Mouse (Mus musculus) adrenal gland, postnatal 25 days (tissue): ENCODE measurements around the gene Pxt1. TPM values are rescaled to one million over a fixed set of nuclear protein-coding genes. Genes with fewer than 3 reads are reported as not detected.
"Not testable (repeated sequence)": the region's sequence is repeated elsewhere in the genome, so short reads cannot be mapped to it uniquely, and the experiment has no call there.

ENCODE experiments used
- DNase-seq: peaks from one replicate; pipeline ENCODE4 v3.0.0; 2021; ENCODE audit warnings: mixed read lengths
- long read RNA-seq: library from polyadenylated mRNA; stranded (forward); transcript quantifications from one replicate; pipeline ENCODE4 v2.0.0, GENCODE M21; 2021
- total RNA-seq: library from RNA; stranded (reverse); gene quantifications from 2 replicates; pipeline ENCODE4 v1.2.3, GENCODE M21; 2021

Pxt1 gene
- total RNA-seq = not detected in 2 replicates
- long read RNA-seq = 0 reads

GRCm38 (mm10) chr17:28943740-28944139 lies at the start of gene Pxt1:
TSS of gene Pxt1 (minus strand) at chr17:28943840.
- DNase-seq = no peak

DNA sequence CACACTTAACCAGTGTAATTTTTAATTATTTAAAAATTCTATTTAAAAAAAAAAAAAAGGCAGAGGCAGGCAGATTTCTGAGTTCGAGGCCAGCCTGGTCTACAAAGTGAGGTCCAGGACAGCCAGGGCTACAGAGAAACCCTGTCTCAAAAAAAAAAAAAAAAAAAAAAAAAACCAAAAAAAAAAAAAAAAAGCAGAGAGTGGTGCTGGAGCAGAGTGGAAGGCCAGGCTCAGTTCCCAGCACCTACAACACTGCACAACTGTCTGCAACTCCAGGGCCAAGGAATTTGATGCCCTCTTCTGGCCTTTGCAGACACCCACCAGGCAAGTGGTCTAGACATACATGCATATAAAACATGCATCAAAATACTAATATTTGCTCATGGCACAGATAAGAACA lies 49.4 kb upstream of the Pxt1 start:
- DNase-seq = not testable (repeated sequence)

DNA sequence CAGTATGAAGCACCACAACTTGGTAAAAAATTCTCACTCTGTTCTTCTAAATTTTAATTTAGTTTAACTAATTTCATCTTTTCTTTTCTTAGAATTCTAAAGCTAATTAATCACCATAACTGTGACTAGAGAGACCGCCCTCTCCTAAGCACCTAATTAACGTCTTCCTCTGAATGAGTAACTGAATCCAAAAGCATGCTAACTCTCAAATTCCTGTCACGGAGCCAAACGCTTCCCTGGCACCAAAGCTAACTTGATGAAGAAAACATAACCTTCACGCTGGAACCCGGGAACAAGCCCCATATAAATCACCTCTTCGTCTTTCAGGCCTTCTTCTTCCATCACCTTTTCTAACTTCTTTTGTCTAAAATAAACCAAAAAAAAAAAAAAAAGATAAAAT lies 48.5 kb upstream of the Pxt1 start:
- no peak for DNase-seq

GRCm38 (mm10) chr17:28991286-28991685 lies 47.6 kb upstream of the Pxt1 start:
- DNase-seq = no peak

DNA sequence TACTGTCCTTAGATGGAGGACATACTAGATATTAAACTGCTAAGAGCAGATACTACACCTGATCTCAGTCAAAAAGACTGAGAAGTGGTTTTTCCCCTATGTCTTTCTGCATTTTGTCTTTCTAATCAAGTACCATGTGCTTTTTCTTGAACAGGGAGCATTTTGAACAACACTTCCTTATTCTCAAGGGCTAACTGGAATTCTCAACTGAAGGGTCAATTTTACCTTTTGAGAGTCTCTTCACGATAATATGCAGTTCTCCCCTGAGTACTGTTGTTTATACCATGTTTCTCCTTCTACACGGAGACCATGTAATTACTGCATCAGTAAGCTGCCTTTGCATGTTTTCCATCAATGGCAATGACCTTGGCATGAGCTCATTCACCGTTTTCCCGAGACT lies 46.4 kb upstream of the Pxt1 start:
- no peak for DNase-seq

GRCm38 (mm10) chr17:28988996-28989395 lies 45.4 kb upstream of the Pxt1 start:
- no peak for DNase-seq

DNA sequence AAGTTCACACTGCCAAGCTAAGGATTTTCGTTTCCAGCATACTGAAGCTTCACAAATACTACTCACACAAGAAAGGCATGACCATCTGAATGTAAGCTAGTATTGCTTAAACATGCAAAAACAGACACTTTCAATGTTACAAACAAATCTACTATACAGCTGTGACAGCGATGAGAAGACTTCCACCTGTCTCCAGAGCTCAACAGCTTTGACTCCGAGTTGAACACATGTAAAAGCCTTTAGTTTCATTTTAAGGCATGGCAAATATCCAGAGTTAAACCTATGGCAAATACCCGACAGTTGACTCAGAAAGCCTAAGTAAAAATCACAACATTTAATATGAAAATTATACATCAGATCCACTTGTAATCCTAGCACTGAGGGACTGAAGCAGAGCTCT lies 44.7 kb upstream of the Pxt1 start:
- no peak for DNase-seq

GRCm38 (mm10) chr17:28987713-28988112 lies 44.1 kb upstream of the Pxt1 start:
- peak; percentile 35 for DNase-seq

DNA sequence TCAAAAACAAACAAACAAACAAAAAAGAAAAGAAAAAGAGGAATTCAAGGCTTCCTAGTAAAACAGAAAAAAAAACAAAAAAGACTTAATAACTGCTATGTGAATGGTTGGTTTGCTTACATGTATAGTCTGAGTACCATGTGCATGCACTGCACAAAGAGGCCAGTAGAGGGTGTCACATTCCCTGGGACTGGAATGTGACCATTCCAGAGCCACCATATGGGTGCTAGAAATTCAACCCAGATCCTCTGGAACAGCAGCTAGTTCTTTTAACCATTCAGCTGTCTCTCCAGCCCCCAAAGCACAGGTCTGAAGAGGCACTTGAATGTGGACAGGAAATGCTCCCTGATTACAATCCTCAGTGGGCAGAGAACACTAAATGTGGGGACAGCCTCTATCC lies 43.2 kb upstream of the Pxt1 start:
- peak; percentile 17 for DNase-seq

DNA sequence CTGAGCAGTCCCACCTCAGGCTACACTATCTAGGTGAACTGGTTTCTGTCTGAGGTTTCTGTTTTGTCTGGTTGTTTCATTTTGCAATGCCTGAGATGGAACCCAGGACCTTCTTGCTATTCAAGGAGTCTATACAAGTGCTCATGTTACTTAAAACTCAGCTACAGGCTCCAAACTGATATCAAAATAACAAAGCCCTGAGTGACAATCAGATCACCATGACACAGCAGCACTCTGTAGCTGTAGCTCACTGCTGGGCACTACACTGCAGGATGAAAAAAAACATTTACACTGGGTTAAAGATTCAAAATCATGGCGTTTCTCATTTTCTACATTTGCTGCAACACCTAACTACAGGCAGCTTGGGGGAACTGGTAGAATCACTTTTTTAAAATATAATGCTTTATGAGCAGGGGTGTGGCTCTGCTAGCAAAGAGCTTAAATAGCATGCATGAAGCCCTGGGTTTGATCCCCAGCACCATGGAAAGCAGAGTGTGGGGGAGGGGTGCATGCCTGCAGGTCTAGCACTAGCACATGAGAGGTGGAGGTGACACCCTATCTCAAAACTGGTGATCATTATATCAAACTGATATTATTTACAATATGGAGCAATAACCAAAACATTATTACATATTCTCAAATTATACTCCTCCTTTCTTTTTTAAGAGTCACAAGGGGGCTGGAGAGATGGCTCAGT lies 41.2 kb upstream of the Pxt1 start:
- no peak for DNase-seq

GRCm38 (mm10) chr17:28982591-28982990 lies 39.0 kb upstream of the Pxt1 start:
- no peak for DNase-seq

DNA sequence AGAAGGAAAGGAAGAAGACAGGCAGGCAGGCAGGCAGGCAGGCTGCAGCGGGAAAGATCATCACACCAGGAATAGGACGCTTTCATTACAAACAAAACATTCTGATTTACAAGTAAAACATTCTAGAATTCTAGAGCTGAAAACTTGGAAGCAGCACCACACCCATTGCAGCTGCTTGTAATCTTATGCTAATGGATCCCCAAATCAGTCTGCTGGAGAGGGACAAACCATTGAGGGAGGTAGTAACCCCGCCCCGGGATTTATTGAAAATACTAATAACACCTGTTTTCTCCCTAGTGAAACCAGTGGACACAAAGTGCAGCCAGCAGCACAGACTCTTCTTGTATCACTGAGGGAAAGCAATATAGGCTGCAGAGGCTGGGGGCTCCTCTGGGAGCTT lies 37.4 kb upstream of the Pxt1 start:
- no peak for DNase-seq

GRCm38 (mm10) chr17:28979091-28979490 lies 35.5 kb upstream of the Pxt1 start:
- DNase-seq = no peak

DNA sequence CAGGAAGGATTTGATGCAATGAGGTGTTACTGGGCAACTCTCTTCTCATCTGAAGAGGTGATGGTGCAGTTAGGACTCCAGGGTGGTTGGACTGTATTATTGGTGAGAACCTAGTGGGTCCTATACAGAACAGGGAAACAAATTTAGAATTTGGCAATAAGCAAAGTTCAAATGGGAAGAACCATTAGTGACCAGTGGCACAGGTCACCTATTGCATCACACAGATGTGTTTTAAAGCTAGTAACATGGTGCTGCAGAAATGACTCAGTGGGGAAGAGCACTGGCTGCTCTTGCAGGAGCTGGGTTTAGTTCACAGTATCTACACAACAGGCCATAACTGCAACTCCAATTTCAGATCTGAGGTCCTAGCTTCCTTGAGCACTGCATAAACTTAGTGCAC lies 26.5 kb upstream of the Pxt1 start:
- no peak for DNase-seq

DNA sequence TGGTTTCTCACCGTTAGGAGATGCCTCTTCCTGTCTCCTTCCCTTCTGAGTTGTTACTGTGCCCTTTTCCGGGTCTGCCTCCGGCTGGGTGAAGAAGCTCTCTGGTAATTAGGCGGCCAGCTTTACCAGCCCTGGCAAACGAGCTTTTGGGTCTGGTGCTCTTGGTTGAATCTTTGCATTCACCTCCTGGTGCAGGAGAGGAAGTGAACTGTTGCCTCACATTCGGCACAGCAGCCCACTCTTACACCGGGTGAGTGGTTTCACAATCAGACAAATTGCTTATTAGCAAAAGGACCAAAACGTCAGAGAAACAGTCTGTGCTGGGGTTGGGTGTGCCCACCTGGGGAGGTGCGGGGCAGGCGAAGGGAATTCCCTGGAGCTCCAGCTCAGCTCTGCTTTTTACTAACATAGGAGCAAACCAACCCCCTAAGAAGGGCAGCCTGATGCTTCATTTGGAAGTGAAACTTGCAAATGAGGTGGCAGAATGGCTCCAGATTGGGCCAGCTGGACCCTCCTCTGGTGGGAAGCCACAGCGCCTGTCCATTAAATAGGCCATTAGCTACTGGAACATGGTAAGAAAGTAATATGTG lies 23.5 kb upstream of the Pxt1 start:
- DNase-seq = no peak

DNA sequence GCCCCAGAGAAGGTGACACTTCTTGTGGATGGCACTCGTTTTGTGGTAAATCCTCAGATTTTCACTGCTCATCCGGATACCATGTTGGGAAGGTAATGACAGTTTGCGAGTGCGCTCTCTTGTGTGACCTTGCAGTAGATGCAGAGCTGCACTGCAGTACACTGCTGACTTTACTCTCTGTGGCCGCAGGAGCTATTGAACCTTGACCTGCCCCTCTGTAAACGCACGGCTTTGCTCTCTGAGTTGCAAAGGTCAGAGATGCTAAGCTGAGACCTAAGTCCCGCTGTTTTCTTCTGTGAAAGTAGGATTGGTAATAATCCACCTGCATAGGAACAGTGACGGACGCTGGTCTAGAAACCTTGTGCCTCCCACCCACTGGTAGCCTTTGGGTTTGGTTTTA lies 18.0 kb upstream of the Pxt1 start:
- no peak for DNase-seq

GRCm38 (mm10) chr17:28960597-28960996 lies 17.0 kb upstream of the Pxt1 start:
- DNase-seq = no peak

- DNase-seq = no peak
Observed at GRCm38 (mm10) chr17:28954416-28954815, 10.8 kb upstream of the Pxt1 start.

GRCm38 (mm10) chr17:28953251-28953650 lies 9.6 kb upstream of the Pxt1 start:
- no peak for DNase-seq

GRCm38 (mm10) chr17:28951831-28952799 lies 8.5 kb upstream of the Pxt1 start, which contains the start of gene Kctd20:
TSS of gene Kctd20 (plus strand) at chr17:28951950.
- peak; percentile 96 for DNase-seq

DNA sequence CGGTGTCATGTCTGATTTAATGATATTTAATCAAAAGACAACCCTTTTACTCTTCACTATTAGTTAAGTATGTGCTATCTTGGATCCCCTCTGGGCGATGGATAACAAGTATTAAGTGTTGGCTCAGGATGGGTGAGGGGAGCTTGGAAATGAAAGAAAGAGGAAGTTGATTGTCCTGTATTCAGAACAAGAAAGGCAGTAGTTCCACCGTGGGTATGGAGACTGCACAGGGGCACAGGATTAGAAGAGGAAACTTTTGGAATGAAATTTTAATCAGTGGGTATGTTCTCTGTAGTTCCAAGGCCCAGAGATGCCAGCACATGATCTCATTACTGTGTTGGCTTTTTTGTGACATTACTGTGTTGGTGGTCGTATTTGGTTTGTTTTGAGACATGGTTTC lies 7.1 kb upstream of the Pxt1 start:
- no peak for DNase-seq

- peak; percentile 69 for DNase-seq
Observed at GRCm38 (mm10) chr17:28948661-28949060, 5.0 kb upstream of the Pxt1 start.
